Mouse (Mus musculus): Measurements from ENCODE around the gene Cd81. TPM values are rescaled to one million over a fixed set of nuclear protein-coding genes. Genes with fewer than 3 reads are reported as not detected.

Gene Cd81
- polyA plus RNA-seq, 1 experiment from 2014 or later, result 421 TPM

- H3K27me3 ChIP-seq (replicated peaks; ENCODE audit: control insufficient read depth, insufficient read depth, low read length), result no peaks in the 10 kb centered on the region
- no peak overlapping the region for H3K4me2 ChIP-seq (ENCODE audit: low read depth, low read length)
- no peaks in the 10 kb centered on the region for H3K36me3 ChIP-seq (ENCODE audit: control insufficient read depth, insufficient read depth, low read length)
- no peaks in the 10 kb centered on the region for H3K9me3 ChIP-seq (ENCODE audit: control insufficient read depth, low read length)
- WGBS, result 84% methylated on average over 4 of the region's 4 CpGs
- no peak for ATAC-seq
- no peak overlapping the region for H3K27ac ChIP-seq (ENCODE audit: low read length)
- no peak overlapping the region for H3K4me3 ChIP-seq (ENCODE audit: low read length)
- H3K4me1 ChIP-seq (ENCODE audit: control insufficient read depth, insufficient read depth, low read length), result no peaks in the 10 kb centered on the region
- no peak overlapping the region for H3K9ac ChIP-seq (ENCODE audit: low read depth, low read length)
Measured at GRCm38 (mm10) chr7:143033581-143033980, 19.0 kb upstream of the Cd81 start.

GRCm38 (mm10) chr7:143034112-143034511, 18.4 kb upstream of the Cd81 start:
- H3K4me1 ChIP-seq (ENCODE audit: control insufficient read depth, insufficient read depth, low read length), result no peaks in the 10 kb centered on the region
- no peak overlapping the region for H3K4me3 ChIP-seq (ENCODE audit: low read length)
- no peak overlapping the region for H3K9ac ChIP-seq (ENCODE audit: low read depth, low read length)
- H3K27ac ChIP-seq (ENCODE audit: low read length), result no peak overlapping the region
- 94% methylated on average over 2 of the region's 2 CpGs for WGBS
- H3K36me3 ChIP-seq (ENCODE audit: control insufficient read depth, insufficient read depth, low read length), result no peaks in the 10 kb centered on the region
- ATAC-seq, result no peak
- no peaks in the 10 kb centered on the region for H3K27me3 ChIP-seq (replicated peaks; ENCODE audit: control insufficient read depth, insufficient read depth, low read length)
- H3K9me3 ChIP-seq (ENCODE audit: control insufficient read depth, low read length), result no peaks in the 10 kb centered on the region
- no peak overlapping the region for H3K4me2 ChIP-seq (ENCODE audit: low read depth, low read length)

- Histone ChIP-seq H3K9ac (ENCODE audit: low read depth, low read length) (no peak overlapping the region), H3K4me2 (ENCODE audit: low read depth, low read length) (no peak overlapping the region), H3K27me3 (replicated peaks; ENCODE audit: control insufficient read depth, insufficient read depth, low read length) (no peaks in the 10 kb centered on the region), H3K9me3 (ENCODE audit: control insufficient read depth, low read length) (no peaks in the 10 kb centered on the region), H3K4me1 (ENCODE audit: control insufficient read depth, insufficient read depth, low read length) (no peaks in the 10 kb centered on the region), H3K4me3 (ENCODE audit: low read length) (no peak overlapping the region), H3K36me3 (ENCODE audit: control insufficient read depth, insufficient read depth, low read length) (no peaks in the 10 kb centered on the region), H3K27ac (ENCODE audit: low read length) (no peak overlapping the region)
- no peak for ATAC-seq
- WGBS, result 92% methylated on average over 8 of the region's 8 CpGs
Measured at GRCm38 (mm10) chr7:143034519-143035450, 17.8 kb upstream of the Cd81 start.

GRCm38 (mm10) chr7:143036787-143037186, 15.8 kb upstream of the Cd81 start:
- WGBS, result 73% methylated on average over 3 of the region's 3 CpGs
- Histone ChIP-seq H3K9me3 (ENCODE audit: control insufficient read depth, low read length) (no peaks in the 10 kb centered on the region), H3K36me3 (ENCODE audit: control insufficient read depth, insufficient read depth, low read length) (no peaks in the 10 kb centered on the region), H3K4me3 (ENCODE audit: low read length) (no peak overlapping the region), H3K27ac (ENCODE audit: low read length) (no peak overlapping the region), H3K4me1 (ENCODE audit: control insufficient read depth, insufficient read depth, low read length) (peaks cover 6% of the 10 kb centered on the region), H3K9ac (ENCODE audit: low read depth, low read length) (no peak overlapping the region), H3K27me3 (replicated peaks; ENCODE audit: control insufficient read depth, insufficient read depth, low read length) (no peaks in the 10 kb centered on the region), H3K4me2 (ENCODE audit: low read depth, low read length) (no peak overlapping the region)
- no peak for ATAC-seq

- H3K4me3 ChIP-seq (ENCODE audit: low read length), result no peak overlapping the region
- H3K9me3 ChIP-seq (ENCODE audit: control insufficient read depth, low read length), result no peaks in the 10 kb centered on the region
- no peak overlapping the region for H3K4me2 ChIP-seq (ENCODE audit: low read depth, low read length)
- WGBS, result 91% methylated on average over 4 of the region's 4 CpGs
- H3K27ac ChIP-seq (ENCODE audit: low read length), result no peak overlapping the region
- H3K9ac ChIP-seq (ENCODE audit: low read depth, low read length), result no peak overlapping the region
- H3K36me3 ChIP-seq (ENCODE audit: control insufficient read depth, insufficient read depth, low read length), result no peaks in the 10 kb centered on the region
- H3K27me3 ChIP-seq (replicated peaks; ENCODE audit: control insufficient read depth, insufficient read depth, low read length), result no peaks in the 10 kb centered on the region
- H3K4me1 ChIP-seq (ENCODE audit: control insufficient read depth, insufficient read depth, low read length), result peaks cover 9% of the 10 kb centered on the region
- no peak for ATAC-seq
Measured at GRCm38 (mm10) chr7:143037306-143037705, 15.2 kb upstream of the Cd81 start.

- peaks cover 9% of the 10 kb centered on the region for H3K4me1 ChIP-seq (ENCODE audit: control insufficient read depth, insufficient read depth, low read length)
- H3K9ac ChIP-seq (ENCODE audit: low read depth, low read length), result no peak overlapping the region
- H3K4me2 ChIP-seq (ENCODE audit: low read depth, low read length), result no peak overlapping the region
- no peaks in the 10 kb centered on the region for H3K9me3 ChIP-seq (ENCODE audit: control insufficient read depth, low read length)
- H3K27ac ChIP-seq (ENCODE audit: low read length), result no peak overlapping the region
- no peak for ATAC-seq
- H3K36me3 ChIP-seq (ENCODE audit: control insufficient read depth, insufficient read depth, low read length), result no peaks in the 10 kb centered on the region
- H3K27me3 ChIP-seq (replicated peaks; ENCODE audit: control insufficient read depth, insufficient read depth, low read length), result no peaks in the 10 kb centered on the region
- no peak overlapping the region for H3K4me3 ChIP-seq (ENCODE audit: low read length)
- WGBS, result 85% methylated on average over 3 of the region's 3 CpGs
Measured at GRCm38 (mm10) chr7:143038174-143038931, 14.2 kb upstream of the Cd81 start.

GRCm38 (mm10) chr7:143040561-143040960, 12.0 kb upstream of the Cd81 start:
- 90% methylated on average over 3 of the region's 3 CpGs for WGBS
- H3K4me1 ChIP-seq (ENCODE audit: control insufficient read depth, insufficient read depth, low read length), result peaks cover 9% of the 10 kb centered on the region

GRCm38 (mm10) chr7:143041138-143041822, 11.3 kb upstream of the Cd81 start:
- H3K27ac ChIP-seq (ENCODE audit: low read length), result 0 out of 2 replicates have a peak overlapping the region, but pooled peaks have one; percentile 26
- WGBS, result 64% methylated on average over 3 of the region's 3 CpGs
- H3K9ac ChIP-seq (ENCODE audit: low read depth, low read length), result no peak overlapping the region
- H3K9me3 ChIP-seq (ENCODE audit: control insufficient read depth, low read length), result no peaks in the 10 kb centered on the region
- H3K27me3 ChIP-seq (replicated peaks; ENCODE audit: control insufficient read depth, insufficient read depth, low read length), result no peaks in the 10 kb centered on the region
- ATAC-seq, result no peak
- no peak overlapping the region for H3K4me3 ChIP-seq (ENCODE audit: low read length)
- no peak overlapping the region for H3K4me2 ChIP-seq (ENCODE audit: low read depth, low read length)
- peaks cover 9% of the 10 kb centered on the region for H3K4me1 ChIP-seq (ENCODE audit: control insufficient read depth, insufficient read depth, low read length)
- H3K36me3 ChIP-seq (ENCODE audit: control insufficient read depth, insufficient read depth, low read length), result no peaks in the 10 kb centered on the region

More at GRCm38 (mm10) chr7:143040561-143040960, 12.0 kb upstream of the Cd81 start:
- Histone ChIP-seq H3K27me3 (replicated peaks; ENCODE audit: control insufficient read depth, insufficient read depth, low read length) (no peaks in the 10 kb centered on the region), H3K4me3 (ENCODE audit: low read length) (no peak overlapping the region), H3K9me3 (ENCODE audit: control insufficient read depth, low read length) (no peaks in the 10 kb centered on the region), H3K9ac (ENCODE audit: low read depth, low read length) (no peak overlapping the region), H3K4me2 (ENCODE audit: low read depth, low read length) (no peak overlapping the region), H3K36me3 (ENCODE audit: control insufficient read depth, insufficient read depth, low read length) (no peaks in the 10 kb centered on the region), H3K27ac (ENCODE audit: low read length) (no peak overlapping the region)
- ATAC-seq, result no peak

GRCm38 (mm10) chr7:143042089-143042488, 10.4 kb upstream of the Cd81 start:
- peak; percentile 62 for ATAC-seq
- Histone ChIP-seq H3K9ac (ENCODE audit: low read depth, low read length) (no peak overlapping the region), H3K36me3 (ENCODE audit: control insufficient read depth, insufficient read depth, low read length) (no peaks in the 10 kb centered on the region), H3K4me1 (ENCODE audit: control insufficient read depth, insufficient read depth, low read length) (peaks cover 9% of the 10 kb centered on the region), H3K4me2 (ENCODE audit: low read depth, low read length) (no peak overlapping the region), H3K27me3 (replicated peaks; ENCODE audit: control insufficient read depth, insufficient read depth, low read length) (no peaks in the 10 kb centered on the region), H3K4me3 (ENCODE audit: low read length) (no peak overlapping the region), H3K9me3 (ENCODE audit: control insufficient read depth, low read length) (no peaks in the 10 kb centered on the region), H3K27ac (ENCODE audit: low read length) (peak overlapping the region; percentile 9; the same call in 1 of the 2 replicates)
- 63% methylated on average over 3 of the region's 3 CpGs for WGBS
